Mouse (Mus musculus) bone marrow, adult 2 months (tissue): ENCODE results near the gene Ints6.

Source experiments
- CTCF ChIP-seq: fragments of 200-500 bp; IDR thresholded peaks from 2 replicates; pipeline ENCODE4 v1.5.1; 2011; ENCODE audit warnings: low read length, control low read depth; ENCODE audit not compliant: control insufficient read depth, insufficient read depth
- POLR2A ChIP-seq: fragments of 200-500 bp; IDR thresholded peaks from 2 replicates; pipeline ENCODE4 v1.6.1; 2011; ENCODE audit warnings: low read depth, mild to moderate bottlenecking, control low read depth, low read length, borderline replicate concordance; ENCODE audit not compliant: control insufficient read depth

GRCm38 (mm10) chr14:62648405-62648804 lies 112.6 kb downstream of the Ints6 start:
- TF ChIP-seq CTCF = no peak
- no peak for TF ChIP-seq POLR2A
